Mouse (Mus musculus) megakaryocyte, embryonic 14.5 days (primary cell): ENCODE measurements at regions not wholly inside any gene's neighbourhood (a gene's known extent, or its start where the extent isn't known, plus 50 kb on each side); places are given as distances from the start of the nearest gene placed in this dataset.

Experiments
- FLI1 ChIP-seq: IDR thresholded peaks from 2 replicates; pipeline ENCODE4 v1.6.1; 2012; ENCODE audit warnings: low read length, inconsistent platforms, mixed read lengths
- GATA1 ChIP-seq: IDR thresholded peaks from 3 replicates; pipeline ENCODE4 v1.6.1; 2012; ENCODE audit warnings: mixed read lengths, low read length, inconsistent platforms, borderline replicate concordance

DNA sequence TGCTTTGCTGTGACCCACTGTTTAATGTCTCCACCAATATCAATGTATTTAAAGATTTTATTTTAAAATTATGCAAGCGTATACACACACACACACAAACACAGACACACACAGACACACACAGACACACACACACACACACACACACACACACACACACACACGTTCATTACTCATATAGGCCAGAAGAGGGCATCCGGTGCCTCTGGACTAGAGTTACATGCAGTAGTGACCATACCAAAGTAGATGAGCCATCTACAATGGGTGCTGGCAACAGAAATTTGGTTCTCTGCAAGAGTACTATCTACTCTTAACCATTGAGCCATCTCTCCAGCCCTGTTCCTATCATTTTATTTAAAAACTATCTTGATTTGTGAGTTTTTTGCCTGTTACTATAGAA is 130.2 kb upstream of the Fstl4 start:
- no peak for TF ChIP-seq GATA1
- no peak for TF ChIP-seq FLI1
